Mouse (Mus musculus) bone marrow macrophage, adult 2 months (primary cell): ENCODE data around the gene Gm6890. TPM values are rescaled to one million over a fixed set of nuclear protein-coding genes. Genes with fewer than 3 reads are reported as not detected.
"Not testable (repeated sequence)": the region's sequence is repeated elsewhere in the genome, so short reads cannot be mapped to it uniquely, and the experiment has no call there.

ENCODE experiments used
- H3K27ac ChIP-seq: 2 replicates; pipeline ENCODE4 v1.5.1; 2012; ENCODE audit warnings: low read depth, low read length; ENCODE audit not compliant: insufficient read depth
- H3K4me1 ChIP-seq: 2 replicates; pipeline ENCODE4 v1.6.1; 2012; ENCODE audit warnings: low read length; ENCODE audit not compliant: control insufficient read depth, insufficient read depth
- H3K4me3 ChIP-seq: 2 replicates; pipeline ENCODE4 v1.5.1; 2012; ENCODE audit warnings: mild to moderate bottlenecking, low read length, moderate library complexity; ENCODE audit not compliant: insufficient read depth
- polyA plus RNA-seq: library from polyadenylated mRNA; stranded (reverse); fragments of >200 nt; gene quantifications from 2 replicates; pipeline ENCODE4 v1.2.4, GENCODE M21; 2012; ENCODE audit not compliant: missing spikeins, insufficient read depth, insufficient read length

The Gm6890 gene
- polyA plus RNA-seq: not detected in 2 replicates

- H3K4me3 ChIP-seq, H3K27ac ChIP-seq, H3K4me1 ChIP-seq: not testable (repeated sequence)
Observed at GRCm38 (mm10) chrX:74740627-74741026, at the start of gene Gm6890. Gene Gm6890, plus strand, starts transcription at chrX:74740927.

GRCm38 (mm10) chrX:74726195-74726594, 14.5 kb upstream of the Gm6890 start:
- not testable (repeated sequence) for H3K27ac ChIP-seq, H3K4me3 ChIP-seq, H3K4me1 ChIP-seq

- not testable (repeated sequence) for H3K4me1 ChIP-seq, H3K27ac ChIP-seq, H3K4me3 ChIP-seq
Observed at GRCm38 (mm10) chrX:74770715-74771114, 30.0 kb downstream of the Gm6890 start.

Other genes starting within 250 kb of the Gm6890 start
- not detected in 2 replicates for gene Olfr1326-ps1, start 166.0 kb upstream of the Gm6890 start, polyA plus RNA-seq
- gene Olfr1325, start 148.2 kb upstream of the Gm6890 start, polyA plus RNA-seq: not detected in 2 replicates
- not detected in 2 replicates for gene Gm5640, start 95.3 kb upstream of the Gm6890 start, polyA plus RNA-seq
- not detected in 2 replicates for gene Gm5936, start 96.3 kb downstream of the Gm6890 start, polyA plus RNA-seq